In genomic region chr16:67610904-67611681, GRCm38 (mm10) we compare ENCODE assay signal across 12 mouse cellular contexts. TPM values are rescaled to one million over a fixed set of nuclear protein-coding genes. Genes with fewer than 3 reads are reported as not detected.
DNase-seq lines count a peak whose midpoint lies in the region; ATAC-seq and TF ChIP-seq lines count a peak whose summit lies in the region.
"Had no signal": no experiment of that assay in that cellular context is flagged by ENCODE, and none has a peak within 500 bp of the region (broad histone marks: within the 10 kb centered on the region; RNA-seq: fewer than 3 reads in every experiment).

No protein-coding gene starts in this region.

- no peaks in the 10 kb centered on the region for H3K27me3 ChIP-seq in forebrain, postnatal 0 days (ENCODE audit: insufficient read depth, low read length)
- no peaks in the 10 kb centered on the region for H3K27me3 ChIP-seq in neural tube, embryonic 14.5 days (ENCODE audit: control insufficient read depth, insufficient read depth, low read length)
- H3K27me3 ChIP-seq: CH12.LX had no signal

- no peaks in the 10 kb centered on the region for H3K9me3 ChIP-seq in forebrain, postnatal 0 days (ENCODE audit: low read length)
- no peaks in the 10 kb centered on the region for H3K9me3 ChIP-seq in neural tube, embryonic 14.5 days (ENCODE audit: control insufficient read depth, low read length)

- TF ChIP-seq CTCF in layer of hippocampus, adult 2 months (conservative IDR thresholded peaks at IDR 0.05): no peak
- TF ChIP-seq CTCF in forebrain, postnatal 0 days (IDR thresholded peaks at IDR 0.05; ENCODE audit: low read depth): no peak

- H3K4me2 ChIP-seq in forebrain, postnatal 0 days (ENCODE audit: low read depth): peak overlapping the region; percentile 36
- H3K4me2 ChIP-seq in neural tube, embryonic 14.5 days (ENCODE audit: low read depth, low read length): 0 out of 2 replicates have a peak overlapping the region, but pooled peaks have one; percentile 9
- H3K4me2 ChIP-seq: liver, embryonic 11.5 days had no signal

- H3K27ac ChIP-seq in layer of hippocampus, adult 2 months: peak overlapping the region; percentile 84
- H3K27ac ChIP-seq in forebrain, postnatal 0 days (ENCODE audit: low read depth, low read length): peak overlapping the region; percentile 29; the same call in 1 of the 2 replicates
- H3K27ac ChIP-seq in neural tube, embryonic 14.5 days (ENCODE audit: low read depth, low read length): peak overlapping the region; percentile 31; the same call in 1 of the 2 replicates

- DNase-seq in layer of hippocampus, adult 2 months (ENCODE audit: low spot score in 2 of 2): peak; percentile 28 to 73
- DNase-seq in layer of hippocampus, postnatal 10 days (ENCODE audit: low spot score in 2 of 2): no peak
- DNase-seq in cerebellum, adult 8-10 months: peak; percentile 66
- DNase-seq in forebrain, postnatal 0 days: peak; percentile 38
- DNase-seq in gastrocnemius, adult 8-10 months (ENCODE audit: low spot score in 2 of 2): no peak
- no peak for DNase-seq in ovary, postnatal 36 days (ENCODE audit: low spot score)

- peak overlapping the region; percentile 40 for H3K4me3 ChIP-seq in layer of hippocampus, adult 2 months
- H3K4me3 ChIP-seq in forebrain, postnatal 0 days (ENCODE audit: low read depth, low read length): peak overlapping the region; percentile 13; the same call in 1 of the 2 replicates
- H3K4me3 ChIP-seq in neural tube, embryonic 14.5 days (ENCODE audit: low read depth, low read length): no peak overlapping the region

- H3K36me3 ChIP-seq in forebrain, postnatal 0 days (ENCODE audit: insufficient read depth): no peaks in the 10 kb centered on the region
- no peaks in the 10 kb centered on the region for H3K36me3 ChIP-seq in neural tube, embryonic 14.5 days (ENCODE audit: control insufficient read depth, insufficient read depth, low read length)

- peak overlapping the region; percentile 26; the same call in 1 of the 2 replicates for H3K9ac ChIP-seq in forebrain, postnatal 0 days
- no peak overlapping the region for H3K9ac ChIP-seq in neural tube, embryonic 14.5 days (replicated peaks; ENCODE audit: low read depth, low read length)

- WGBS in forebrain, postnatal 0 days: 7% methylated on average over 7 of the region's 7 CpGs
- WGBS in neural tube, embryonic 14.5 days: 16% methylated on average over 7 of the region's 7 CpGs

- no peaks in the 10 kb centered on the region; the same call in 1 of the 2 replicates for H3K4me1 ChIP-seq in forebrain, postnatal 0 days (ENCODE audit: insufficient read depth)
- peaks cover 6% of the 10 kb centered on the region; the same call in 1 of the 2 replicates for H3K4me1 ChIP-seq in neural tube, embryonic 14.5 days (ENCODE audit: control insufficient read depth, insufficient read depth, low read length)

- ATAC-seq in forebrain, postnatal 0 days: peak; percentile 71
- ATAC-seq in neural tube, embryonic 14.5 days (ENCODE audit: low read depth): peak; percentile 53; the same call in 1 of the 2 replicates
- no peak for ATAC-seq in activated CD4-positive, CD25-positive, alpha-beta regulatory T cell, adult 4 months

RNA-seq across cellular contexts. Expression of gene Cadm2, which starts 9.6 kb away (rescaled TPM):
- total RNA-seq in layer of hippocampus, adult 2 months (2021): 100 to 1,000 TPM; 212 to 245 TPM
- total RNA-seq in layer of hippocampus, postnatal 10 days (2021): 100 to 1,000 TPM; 240 to 263 TPM
- total RNA-seq in forebrain, postnatal 0 days (2014; rRNA removed): 56.0 and 63.3 TPM in 2 replicates
- 41.5 and 58.9 TPM in 2 replicates for polyA plus RNA-seq in forebrain, postnatal 0 days (2015; fragmentation: Nextera tagmentation; extraction: Ambion mirVana)
- polyA plus RNA-seq in neural tube, embryonic 14.5 days (2014; fragmentation: Nextera tagmentation; extraction: Ambion mirVana): 52.9 and 65.6 TPM in 2 replicates
- total RNA-seq in gastrocnemius, adult 8-10 months (2022): 1 to 10 TPM in 1 of 4 experiments, under 1 TPM in 3; 0.09 to 2.5 (median 0.46) TPM
- under 1 TPM in 1 of 2 experiments, not detected in 1; 0.13 TPM for polyA plus RNA-seq in activated CD4-positive, CD25-positive, alpha-beta regulatory T cell, adult 4 months (2017; shearing (Covaris generic))
- total RNA-seq: CH12.LX; megakaryocyte-erythroid progenitor cell, adult 5-6 weeks had no signal
- polyA plus RNA-seq: heart, postnatal 0 days had no signal

Comparison
In these comparisons a context has a peak if more than half of its experiments do, and no peak if none do; other contexts are left out.
1. DNase-seq: peak in layer of hippocampus, adult 2 months (2 of 2), cerebellum, adult 8-10 months (single experiment) and forebrain, postnatal 0 days (single experiment); none in layer of hippocampus, postnatal 10 days (0 of 2), gastrocnemius, adult 8-10 months (0 of 2) and ovary, postnatal 36 days (single experiment).
2. H3K27ac ChIP-seq: peak in every context shown above with its lines; median percentile 84 in layer of hippocampus, adult 2 months; 31 in neural tube, embryonic 14.5 days; 29 in forebrain, postnatal 0 days.
3. RNA of gene Cadm2, which starts 9.6 kb away (total RNA-seq): 240 to 263 TPM in layer of hippocampus, postnatal 10 days, 212 to 245 TPM in layer of hippocampus, adult 2 months and 56.0 to 63.3 TPM in forebrain, postnatal 0 days; 0.09 to 2.5 TPM in gastrocnemius, adult 8-10 months; every median in the first group is over 10 times any median in the second.